Comparison of ENCODE assay signal across 22 mouse cellular contexts in the genomic region with DNA sequence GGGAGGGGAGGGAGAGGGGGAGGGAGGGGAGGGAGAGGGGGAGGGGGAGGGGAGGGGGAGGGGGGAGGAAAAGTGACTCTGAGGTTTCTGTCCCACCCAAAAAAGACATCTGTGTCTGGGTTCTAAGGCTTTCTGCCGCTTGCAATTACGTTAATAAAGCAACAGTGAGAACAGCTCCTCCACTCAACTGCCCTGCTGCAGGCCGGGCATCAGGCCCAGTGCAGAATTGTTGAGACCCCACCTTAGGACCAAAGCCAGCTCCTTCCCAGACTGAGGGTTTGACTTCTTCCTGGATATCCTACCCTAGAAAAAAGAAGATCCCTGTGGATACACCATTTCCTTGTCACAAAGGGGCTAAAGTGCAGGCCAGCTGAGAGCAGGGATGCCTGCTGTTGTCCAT. TPM values are rescaled to one million over a fixed set of nuclear protein-coding genes. Genes with fewer than 3 reads are reported as not detected.
DNase-seq lines count a peak whose midpoint lies in the region; ATAC-seq and TF ChIP-seq lines count a peak whose summit lies in the region.
"Had no signal": no experiment of that assay in that cellular context is flagged by ENCODE, and none has a peak within 500 bp of the region (broad histone marks: within the 10 kb centered on the region; RNA-seq: fewer than 3 reads in every experiment).

No protein-coding gene starts in this region.

- H3K27ac ChIP-seq in cerebellum, adult 2 months (ENCODE audit: insufficient read depth, low read length), result no peak overlapping the region
- peak overlapping the region; percentile 14; the same call in 1 of the 2 replicates for H3K27ac ChIP-seq in forebrain, embryonic 13.5 days
- H3K27ac ChIP-seq in forebrain, embryonic 10.5 days, result no peak overlapping the region
- peak overlapping the region; percentile 31; the same call in 1 of the 2 replicates for H3K27ac ChIP-seq in hindbrain, embryonic 10.5 days
- no peak overlapping the region for H3K27ac ChIP-seq in hindbrain, embryonic 14.5 days
- H3K27ac ChIP-seq in midbrain, embryonic 12.5 days (replicated peaks), result 0 out of 2 replicates have a peak overlapping the region, but pooled peaks have one; percentile 30
- no peak overlapping the region for H3K27ac ChIP-seq in midbrain, embryonic 15.5 days
- H3K27ac ChIP-seq: embryonic facial prominence, embryonic 13.5 days; heart, embryonic 10.5 days; hindbrain, embryonic 15.5 days had no signal

- DNase-seq in cerebellum, adult 11 months, result peak; percentile 3
- no peak for DNase-seq in cerebellum, adult 2 months
- DNase-seq in forebrain, embryonic 10.5 days (ENCODE audit: extremely low spot score, low spot score), result no peak
- DNase-seq in hindbrain, embryonic 10.5 days (ENCODE audit: low spot score), result no peak
- DNase-seq in hindbrain, embryonic 14.5 days (ENCODE audit: low spot score), result no peak
- DNase-seq: adrenal gland, postnatal 10 days; B cell, adult 2 months; gastrocnemius, postnatal 10 days; heart, adult 18-20 months; heart, postnatal 10 days; heart, postnatal 4 days; kidney, adult 8-10 months had no signal

- H3K9me3 ChIP-seq in forebrain, embryonic 13.5 days (replicated peaks), result no peaks in the 10 kb centered on the region
- no peaks in the 10 kb centered on the region for H3K9me3 ChIP-seq in forebrain, embryonic 10.5 days
- no peaks in the 10 kb centered on the region for H3K9me3 ChIP-seq in hindbrain, embryonic 10.5 days
- H3K9me3 ChIP-seq in hindbrain, embryonic 14.5 days (ENCODE audit: control insufficient read depth, low read length), result no peaks in the 10 kb centered on the region
- no peaks in the 10 kb centered on the region for H3K9me3 ChIP-seq in midbrain, embryonic 12.5 days
- H3K9me3 ChIP-seq in midbrain, embryonic 15.5 days, result no peaks in the 10 kb centered on the region
- H3K9me3 ChIP-seq: embryonic facial prominence, embryonic 13.5 days; heart, embryonic 10.5 days; hindbrain, embryonic 15.5 days had no signal

- peaks cover 28% of the 10 kb centered on the region for H3K4me1 ChIP-seq in cerebellum, adult 2 months (ENCODE audit: control insufficient read depth, insufficient read depth, low read length)
- peaks cover 98% of the 10 kb centered on the region for H3K4me1 ChIP-seq in forebrain, embryonic 13.5 days
- peaks cover 98% of the 10 kb centered on the region for H3K4me1 ChIP-seq in forebrain, embryonic 10.5 days
- peaks cover 95% of the 10 kb centered on the region for H3K4me1 ChIP-seq in hindbrain, embryonic 10.5 days (replicated peaks)
- peaks cover 60% of the 10 kb centered on the region for H3K4me1 ChIP-seq in hindbrain, embryonic 14.5 days (replicated peaks; ENCODE audit: control insufficient read depth, insufficient read depth, low read length)
- peaks cover 97% of the 10 kb centered on the region for H3K4me1 ChIP-seq in midbrain, embryonic 12.5 days
- H3K4me1 ChIP-seq in midbrain, embryonic 15.5 days, result peaks cover 64% of the 10 kb centered on the region

- TF ChIP-seq POLR2A in cerebellum, adult 2 months (IDR thresholded peaks at IDR 0.05; ENCODE audit: borderline replicate concordance, insufficient read depth, low read length), result no peak

- no peak overlapping the region for H3K4me3 ChIP-seq in cerebellum, adult 2 months (replicated peaks; ENCODE audit: insufficient read depth, low read depth, low read length)
- H3K4me3 ChIP-seq in forebrain, embryonic 13.5 days, result no peak overlapping the region
- H3K4me3 ChIP-seq in forebrain, embryonic 10.5 days, result no peak overlapping the region
- H3K4me3 ChIP-seq in hindbrain, embryonic 10.5 days, result no peak overlapping the region
- no peak overlapping the region for H3K4me3 ChIP-seq in hindbrain, embryonic 14.5 days (replicated peaks; ENCODE audit: low read length)
- no peak overlapping the region for H3K4me3 ChIP-seq in midbrain, embryonic 12.5 days
- no peak overlapping the region for H3K4me3 ChIP-seq in midbrain, embryonic 15.5 days
- H3K4me3 ChIP-seq: embryonic facial prominence, embryonic 13.5 days; heart, embryonic 10.5 days; hindbrain, embryonic 15.5 days had no signal

- H3K9ac ChIP-seq in forebrain, embryonic 13.5 days, result no peak overlapping the region
- H3K9ac ChIP-seq in hindbrain, embryonic 14.5 days, result no peak overlapping the region
- H3K9ac ChIP-seq in midbrain, embryonic 12.5 days (replicated peaks), result no peak overlapping the region
- no peak overlapping the region for H3K9ac ChIP-seq in midbrain, embryonic 15.5 days
- H3K9ac ChIP-seq: embryonic facial prominence, embryonic 13.5 days; hindbrain, embryonic 15.5 days had no signal

- 73% methylated on average over 3 of the region's 3 CpGs for WGBS in cerebellum, adult 2 months
- 23% methylated on average over 3 of the region's 3 CpGs for WGBS in forebrain, embryonic 13.5 days
- 76% methylated on average over 3 of the region's 3 CpGs for WGBS in forebrain, embryonic 10.5 days
- WGBS in hindbrain, embryonic 10.5 days, result 78% methylated on average over 3 of the region's 3 CpGs
- 63% methylated on average over 3 of the region's 3 CpGs for WGBS in hindbrain, embryonic 14.5 days
- WGBS in midbrain, embryonic 12.5 days, result 81% methylated on average over 3 of the region's 3 CpGs
- WGBS in midbrain, embryonic 15.5 days, result 54% methylated on average over 3 of the region's 3 CpGs

- no peak for ATAC-seq in forebrain, embryonic 13.5 days
- no peak for ATAC-seq in hindbrain, embryonic 14.5 days (ENCODE audit: low FRiP score)
- ATAC-seq in midbrain, embryonic 12.5 days (ENCODE audit: low FRiP score, low read depth), result no peak
- no peak for ATAC-seq in midbrain, embryonic 15.5 days (replicated peaks)
- ATAC-seq: CD4-positive, CD25-positive, alpha-beta regulatory T cell, adult 4 months; inflammation-experienced regulatory T-cells, adult 6 months; intestine, postnatal 0 days had no signal

- H3K36me3 ChIP-seq in forebrain, embryonic 13.5 days (ENCODE audit: poor library complexity, severe bottlenecking), result peaks cover 18% of the 10 kb centered on the region; the same call in 1 of the 2 replicates
- H3K36me3 ChIP-seq in forebrain, embryonic 10.5 days (replicated peaks), result peaks cover 44% of the 10 kb centered on the region
- H3K36me3 ChIP-seq in hindbrain, embryonic 10.5 days, result peaks cover 57% of the 10 kb centered on the region
- H3K36me3 ChIP-seq in hindbrain, embryonic 14.5 days (replicated peaks; ENCODE audit: control insufficient read depth, insufficient read depth), result no peaks in the 10 kb centered on the region
- H3K36me3 ChIP-seq in midbrain, embryonic 12.5 days, result peaks cover 16% of the 10 kb centered on the region; the same call in 1 of the 2 replicates
- H3K36me3 ChIP-seq in midbrain, embryonic 15.5 days (replicated peaks), result no peaks in the 10 kb centered on the region
- H3K36me3 ChIP-seq: embryonic facial prominence, embryonic 13.5 days; G1E; heart, embryonic 10.5 days; hindbrain, embryonic 15.5 days had no signal

- no peak overlapping the region for H3K4me2 ChIP-seq in forebrain, embryonic 13.5 days
- H3K4me2 ChIP-seq in hindbrain, embryonic 14.5 days (replicated peaks), result no peak overlapping the region
- no peak overlapping the region for H3K4me2 ChIP-seq in midbrain, embryonic 12.5 days (replicated peaks)
- no peak overlapping the region for H3K4me2 ChIP-seq in midbrain, embryonic 15.5 days
- H3K4me2 ChIP-seq: embryonic facial prominence, embryonic 13.5 days; hindbrain, embryonic 15.5 days had no signal

- no peaks in the 10 kb centered on the region for H3K27me3 ChIP-seq in cerebellum, adult 2 months (ENCODE audit: control insufficient read depth, insufficient read depth, low read length)
- no peaks in the 10 kb centered on the region for H3K27me3 ChIP-seq in forebrain, embryonic 13.5 days
- no peaks in the 10 kb centered on the region for H3K27me3 ChIP-seq in forebrain, embryonic 10.5 days (ENCODE audit: poor library complexity, severe bottlenecking)
- H3K27me3 ChIP-seq in hindbrain, embryonic 10.5 days (ENCODE audit: insufficient read depth, poor library complexity, severe bottlenecking), result no peaks in the 10 kb centered on the region
- no peaks in the 10 kb centered on the region for H3K27me3 ChIP-seq in hindbrain, embryonic 14.5 days (ENCODE audit: control insufficient read depth, insufficient read depth, low read length)
- no peaks in the 10 kb centered on the region for H3K27me3 ChIP-seq in midbrain, embryonic 12.5 days
- no peaks in the 10 kb centered on the region for H3K27me3 ChIP-seq in midbrain, embryonic 15.5 days (replicated peaks)
- H3K27me3 ChIP-seq: embryonic facial prominence, embryonic 13.5 days; hindbrain, embryonic 15.5 days had no signal

- TF ChIP-seq CTCF in cerebellum, adult 2 months (IDR thresholded peaks at IDR 0.05; ENCODE audit: borderline replicate concordance, insufficient read depth, low read depth, low read length), result no peak

RNA-seq across cellular contexts. Expression of a gene that starts 9.6 kb away (rescaled TPM):
- polyA plus RNA-seq in cerebellum, adult 2 months (2012; rRNA removed), result 36.5 and 37.1 TPM in 2 replicates
- 16.4 and 17.1 TPM in 2 replicates for polyA plus RNA-seq in forebrain, embryonic 13.5 days (2015; fragmentation: Nextera tagmentation; extraction: Ambion mirVana)
- polyA plus RNA-seq in forebrain, embryonic 10.5 days (2016; fragmentation: Nextera tagmentation; extraction: Ambion mirVana), result 6.8 and 7.6 TPM in 2 replicates
- polyA plus RNA-seq in hindbrain, embryonic 10.5 days (2016; fragmentation: Nextera tagmentation; extraction: Ambion mirVana), result 10.7 and 30.8 TPM in 2 replicates
- polyA plus RNA-seq in hindbrain, embryonic 14.5 days (2014; fragmentation: Nextera tagmentation; extraction: Ambion mirVana), result 5.8 and 8.8 TPM in 2 replicates
- polyA plus RNA-seq in midbrain, embryonic 12.5 days (2016; fragmentation: Nextera tagmentation; extraction: Ambion mirVana), result 21.6 and 22.3 TPM in 2 replicates
- 6.0 and 7.6 TPM in 2 replicates for polyA plus RNA-seq in midbrain, embryonic 15.5 days (2015; fragmentation: Nextera tagmentation; extraction: Ambion mirVana)
- polyA plus RNA-seq: G1E had no signal

Comparison
In these comparisons a context has a peak if more than half of its experiments do, and no peak if none do; other contexts are left out.
1. H3K27ac ChIP-seq: peak in forebrain, embryonic 13.5 days (single experiment), hindbrain, embryonic 10.5 days (single experiment) and midbrain, embryonic 12.5 days (single experiment); none in cerebellum, adult 2 months (single experiment), forebrain, embryonic 10.5 days (single experiment), hindbrain, embryonic 14.5 days (single experiment) and midbrain, embryonic 15.5 days (single experiment).